Mouse (Mus musculus): ENCODE data around the gene Prmt1. TPM values are rescaled to one million over a fixed set of nuclear protein-coding genes. Genes with fewer than 3 reads are reported as not detected.

Prmt1 gene
- polyA plus RNA-seq, 1 experiment from 2014 or later, result 76.8 TPM

DNA sequence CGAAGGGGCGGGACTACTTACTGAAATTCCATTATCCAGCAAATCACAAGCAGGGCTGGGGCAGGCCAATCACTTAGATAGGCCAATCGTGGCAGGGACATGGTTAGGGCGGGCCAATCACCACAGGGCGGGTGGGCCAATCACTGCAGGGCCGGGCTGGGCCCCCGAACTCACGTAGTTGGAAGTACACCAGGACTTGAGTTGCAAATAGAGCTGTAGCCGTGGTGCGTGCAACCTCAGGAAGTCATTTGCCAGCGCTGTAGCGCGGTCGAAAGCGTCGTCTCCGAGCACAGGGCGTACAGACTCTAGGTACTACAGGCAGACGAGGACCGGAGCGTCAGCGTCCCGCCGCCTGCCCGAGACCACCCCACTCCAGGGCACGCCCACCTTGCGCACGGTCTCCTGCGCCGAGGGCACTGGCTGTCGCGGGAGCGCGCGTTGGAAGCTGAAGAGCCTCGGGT lies 16.1 kb downstream of the Prmt1 start:
- ATAC-seq, result peak; percentile 87
- H3K4me1 ChIP-seq (ENCODE audit: insufficient read depth), result peaks cover 15% of the 10 kb centered on the region
- TF ChIP-seq CTCF (IDR thresholded peaks at IDR 0.05; ENCODE audit: low read depth) (no peak), EP300 (IDR thresholded peaks at IDR 0.05; ENCODE audit: low read depth) (no peak)
- no peak overlapping the region for H3K27ac ChIP-seq (ENCODE audit: low read depth)
- H3K36me3 ChIP-seq (replicated peaks; ENCODE audit: insufficient read depth, low read length), result no peaks in the 10 kb centered on the region
- H3K4me2 ChIP-seq (ENCODE audit: low read depth, low read length), result peak overlapping the region; percentile 89
- peak overlapping the region; percentile 48 for H3K4me3 ChIP-seq (ENCODE audit: low read depth, low read length)
- WGBS (ENCODE audit: insufficient replicate concordance), result 2% methylated on average over 36 of the region's 36 CpGs
- peak; percentile 75 for DNase-seq
- 0 out of 2 replicates have a peak overlapping the region, but pooled peaks have one; percentile 34 for H3K9ac ChIP-seq (replicated peaks)
- no peaks in the 10 kb centered on the region for H3K9me3 ChIP-seq (ENCODE audit: low read length)
- peaks cover 3% of the 10 kb centered on the region; the same call in 1 of the 2 replicates for H3K27me3 ChIP-seq (ENCODE audit: insufficient read depth, low read length)

GRCm38 (mm10) chr7:44966638-44967037 lies 19.7 kb downstream of the Prmt1 start:
- no peak overlapping the region for H3K27ac ChIP-seq (ENCODE audit: low read depth)
- 66% methylated on average over 14 of the region's 15 CpGs for WGBS (ENCODE audit: insufficient replicate concordance)
- peaks cover 7% of the 10 kb centered on the region for H3K4me1 ChIP-seq (ENCODE audit: insufficient read depth)
- peaks cover 3% of the 10 kb centered on the region; the same call in 1 of the 2 replicates for H3K27me3 ChIP-seq (ENCODE audit: insufficient read depth, low read length)
- TF ChIP-seq CTCF (IDR thresholded peaks at IDR 0.05; ENCODE audit: low read depth) (peak; percentile 23; the same call in 1 of the 2 replicates), EP300 (IDR thresholded peaks at IDR 0.05; ENCODE audit: low read depth) (no peak)
- no peaks in the 10 kb centered on the region for H3K36me3 ChIP-seq (replicated peaks; ENCODE audit: insufficient read depth, low read length)
- no peak for DNase-seq
- no peak overlapping the region for H3K4me2 ChIP-seq (ENCODE audit: low read depth, low read length)
- H3K4me3 ChIP-seq (ENCODE audit: low read depth, low read length), result no peak overlapping the region
- no peak overlapping the region for H3K9ac ChIP-seq (replicated peaks)
- ATAC-seq, result no peak
- H3K9me3 ChIP-seq (ENCODE audit: low read length), result no peaks in the 10 kb centered on the region

- Histone ChIP-seq H3K4me1 (ENCODE audit: insufficient read depth) (peaks cover 5% of the 10 kb centered on the region), H3K27ac (ENCODE audit: low read depth) (no peak overlapping the region), H3K36me3 (replicated peaks; ENCODE audit: insufficient read depth, low read length) (no peaks in the 10 kb centered on the region), H3K9me3 (ENCODE audit: low read length) (no peaks in the 10 kb centered on the region), H3K9ac (replicated peaks) (no peak overlapping the region), H3K27me3 (ENCODE audit: insufficient read depth, low read length) (peaks cover under 1% of the 10 kb centered on the region; the same call in 1 of the 2 replicates), H3K4me3 (ENCODE audit: low read depth, low read length) (no peak overlapping the region), H3K4me2 (ENCODE audit: low read depth, low read length) (no peak overlapping the region)
- ATAC-seq (no peak), DNase-seq (no peak)
- no peak for TF ChIP-seq EP300 (IDR thresholded peaks at IDR 0.05; ENCODE audit: low read depth)
- peak; percentile 37 for TF ChIP-seq CTCF (IDR thresholded peaks at IDR 0.05; ENCODE audit: low read depth)
- 65% methylated on average over 7 of the region's 7 CpGs for WGBS (ENCODE audit: insufficient replicate concordance)
Measured at GRCm38 (mm10) chr7:44965975-44966374, 20.4 kb downstream of the Prmt1 start.

DNA sequence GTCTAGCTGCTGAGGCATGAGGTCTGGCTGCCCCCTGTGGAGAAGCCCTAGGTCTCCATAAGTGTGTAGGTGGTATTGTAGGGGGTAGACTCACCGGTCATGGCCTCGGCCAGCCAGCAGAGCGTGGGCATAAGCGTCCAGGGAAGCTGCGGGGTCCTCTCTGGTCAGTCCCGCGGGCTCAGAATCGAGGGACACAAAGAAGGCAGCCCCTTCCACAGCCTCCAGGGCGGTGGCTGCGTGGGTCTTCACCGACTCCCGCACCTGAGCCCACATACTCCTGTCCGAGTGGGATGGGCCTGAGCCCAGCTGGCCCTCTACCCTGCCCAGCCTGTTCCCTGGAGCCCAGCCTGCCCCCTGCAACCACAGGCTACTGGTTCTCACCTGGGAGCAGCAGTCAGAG lies 21.4 kb downstream of the Prmt1 start:
- H3K4me2 ChIP-seq (ENCODE audit: low read depth, low read length), result no peak overlapping the region
- H3K27ac ChIP-seq (ENCODE audit: low read depth), result no peak overlapping the region
- H3K9ac ChIP-seq (replicated peaks), result no peak overlapping the region
- H3K4me1 ChIP-seq (ENCODE audit: insufficient read depth), result no peaks in the 10 kb centered on the region
- no peak for TF ChIP-seq EP300 (IDR thresholded peaks at IDR 0.05; ENCODE audit: low read depth)
- TF ChIP-seq CTCF (IDR thresholded peaks at IDR 0.05; ENCODE audit: low read depth), result no peak
- WGBS (ENCODE audit: insufficient replicate concordance), result 82% methylated on average over 13 of the region's 13 CpGs
- H3K27me3 ChIP-seq (ENCODE audit: insufficient read depth, low read length), result no peaks in the 10 kb centered on the region
- no peaks in the 10 kb centered on the region for H3K36me3 ChIP-seq (replicated peaks; ENCODE audit: insufficient read depth, low read length)
- no peak for DNase-seq
- no peak overlapping the region for H3K4me3 ChIP-seq (ENCODE audit: low read depth, low read length)
- no peaks in the 10 kb centered on the region for H3K9me3 ChIP-seq (ENCODE audit: low read length)
- no peak for ATAC-seq

- no peaks in the 10 kb centered on the region for H3K27me3 ChIP-seq (ENCODE audit: insufficient read depth, low read length)
- TF ChIP-seq CTCF (IDR thresholded peaks at IDR 0.05; ENCODE audit: low read depth) (no peak), EP300 (IDR thresholded peaks at IDR 0.05; ENCODE audit: low read depth) (no peak)
- ATAC-seq, result no peak
- no peaks in the 10 kb centered on the region for H3K9me3 ChIP-seq (ENCODE audit: low read length)
- H3K9ac ChIP-seq (replicated peaks), result no peak overlapping the region
- H3K4me2 ChIP-seq (ENCODE audit: low read depth, low read length), result no peak overlapping the region
- H3K27ac ChIP-seq (ENCODE audit: low read depth), result no peak overlapping the region
- H3K4me1 ChIP-seq (ENCODE audit: insufficient read depth), result no peaks in the 10 kb centered on the region
- H3K36me3 ChIP-seq (replicated peaks; ENCODE audit: insufficient read depth, low read length), result no peaks in the 10 kb centered on the region
- WGBS (ENCODE audit: insufficient replicate concordance), result 64% methylated on average over 5 of the region's 5 CpGs
- DNase-seq, result no peak
- no peak overlapping the region for H3K4me3 ChIP-seq (ENCODE audit: low read depth, low read length)
Measured at GRCm38 (mm10) chr7:44962831-44963230, 23.5 kb downstream of the Prmt1 start.

- DNase-seq (no peak), ATAC-seq (no peak)
- Histone ChIP-seq H3K36me3 (replicated peaks; ENCODE audit: insufficient read depth, low read length) (no peaks in the 10 kb centered on the region), H3K4me2 (ENCODE audit: low read depth, low read length) (no peak overlapping the region), H3K9ac (replicated peaks) (no peak overlapping the region), H3K9me3 (ENCODE audit: low read length) (no peaks in the 10 kb centered on the region), H3K27ac (ENCODE audit: low read depth) (no peak overlapping the region), H3K27me3 (ENCODE audit: insufficient read depth, low read length) (no peaks in the 10 kb centered on the region), H3K4me1 (ENCODE audit: insufficient read depth) (no peaks in the 10 kb centered on the region), H3K4me3 (ENCODE audit: low read depth, low read length) (no peak overlapping the region)
- TF ChIP-seq CTCF (IDR thresholded peaks at IDR 0.05; ENCODE audit: low read depth), result no peak
- no peak for TF ChIP-seq EP300 (IDR thresholded peaks at IDR 0.05; ENCODE audit: low read depth)
- WGBS (ENCODE audit: insufficient replicate concordance), result 68% methylated on average over 8 of the region's 8 CpGs
Measured at GRCm38 (mm10) chr7:44962337-44962736, 24.0 kb downstream of the Prmt1 start.

All from liver, postnatal 0 days (tissue).